Mouse (Mus musculus) embryonic facial prominence, embryonic 10.5 days (tissue): ENCODE measurements around the gene Htra2. TPM values are rescaled to one million over a fixed set of nuclear protein-coding genes. Genes with fewer than 3 reads are reported as not detected.

Source experiments
- DNase-seq: peaks from one replicate; pipeline ENCODE4 v3.0.0-alpha.2; 2017; ENCODE audit warnings: low spot score
- H3K27ac ChIP-seq: fragments of 300-500 bp; sonication (generic); replicated peaks from 2 replicates; pipeline ENCODE4 v1.5.1; 2016; ENCODE audit warnings: mild to moderate bottlenecking
- H3K27me3 ChIP-seq: fragments of 300-500 bp; sonication (generic); replicated peaks from 2 replicates; pipeline ENCODE4 v1.6.1; 2016; ENCODE audit warnings: low read depth, mild to moderate bottlenecking; ENCODE audit not compliant: poor library complexity, severe bottlenecking
- H3K36me3 ChIP-seq: fragments of 300-500 bp; sonication (generic); replicated peaks from 2 replicates; pipeline ENCODE4 v1.6.1; 2016; ENCODE audit warnings: mild to moderate bottlenecking, moderate library complexity
- H3K4me1 ChIP-seq: fragments of 300-500 bp; sonication (generic); 2 replicates; pipeline ENCODE4 v1.6.1; 2016
- H3K4me3 ChIP-seq: fragments of 300-500 bp; sonication (generic); 2 replicates; pipeline ENCODE4 v1.5.1; 2016; ENCODE audit warnings: mild to moderate bottlenecking, moderate library complexity
- H3K9me3 ChIP-seq: fragments of 300-500 bp; sonication (generic); 2 replicates; pipeline ENCODE4 v1.6.1; 2016; ENCODE audit warnings: mild to moderate bottlenecking
- WGBS: fragments of 180-500 bp; shearing (Covaris S2); methylation state at CpG from one replicate; pipeline ENCODE4 v1.1.7; 2016; 5-methylcytosine and 5-hydroxymethylcytosine counted together
- polyA plus RNA-seq: library from polyadenylated mRNA; unstranded; fragments of >200 nt; fragmentation: Nextera tagmentation; extraction: Ambion mirVana; gene quantifications from 2 replicates; pipeline ENCODE4 v1.2.1, GENCODE M21; 2016

Htra2 gene
- polyA plus RNA-seq, 1 experiment from 2014 or later, result 83.5 TPM

DNA sequence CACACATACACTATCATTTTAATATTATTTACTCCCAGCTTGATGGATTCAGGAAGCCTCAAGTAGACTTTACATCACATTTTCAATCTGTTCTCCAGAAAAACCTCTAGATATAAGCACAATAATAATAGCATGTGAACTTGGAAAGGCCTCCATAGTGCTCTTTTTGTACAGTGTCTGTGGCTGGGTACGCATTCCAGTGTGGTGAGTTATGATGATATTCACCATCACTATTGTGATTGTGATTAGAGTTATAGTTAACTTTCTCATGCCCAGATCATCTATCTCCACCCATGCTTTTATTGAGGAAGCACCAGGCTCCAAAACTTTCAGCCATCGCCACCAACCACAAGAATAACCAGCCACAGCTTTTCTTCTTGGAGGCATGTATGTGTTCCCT is 31.3 kb downstream of the Htra2 start:
- Histone ChIP-seq H3K4me1 (peaks cover 12% of the 10 kb centered on the region), H3K4me3 (no peak overlapping the region), H3K36me3 (no peaks in the 10 kb centered on the region), H3K27ac (no peak overlapping the region), H3K27me3 (peaks cover 31% of the 10 kb centered on the region), H3K9me3 (no peaks in the 10 kb centered on the region)
- WGBS, result 95% methylated on average over 2 of the region's 2 CpGs
- no peak for DNase-seq

DNA sequence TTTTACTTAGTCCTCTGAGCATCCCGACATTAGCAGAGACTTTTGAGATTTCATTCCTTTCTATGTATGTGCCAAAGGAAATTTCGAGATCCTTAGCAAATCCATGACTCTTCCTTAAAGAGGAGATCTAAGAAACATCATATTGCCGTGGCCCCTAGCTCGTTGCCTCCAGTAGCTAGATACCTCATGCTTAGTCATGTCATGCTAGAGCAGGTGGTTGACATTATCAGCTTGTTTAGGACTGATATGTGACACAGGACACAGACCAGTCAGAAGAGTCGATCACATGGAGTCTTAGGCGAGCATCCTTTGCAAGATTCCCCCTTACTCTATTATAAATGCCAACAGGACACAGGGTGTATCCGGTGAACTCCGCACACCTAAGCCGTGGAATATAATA is 32.1 kb downstream of the Htra2 start:
- H3K27ac ChIP-seq, result no peak overlapping the region
- H3K4me1 ChIP-seq, result peaks cover 8% of the 10 kb centered on the region
- peaks cover 23% of the 10 kb centered on the region for H3K27me3 ChIP-seq
- no peak overlapping the region for H3K4me3 ChIP-seq
- no peaks in the 10 kb centered on the region for H3K36me3 ChIP-seq
- H3K9me3 ChIP-seq, result 0 out of 2 replicates have a peak, but pooled peaks cover 2% of the 10 kb centered on the region
- no peak for DNase-seq
- 89% methylated on average over 9 of the region's 9 CpGs for whole genome bisulfite sequencing

DNA sequence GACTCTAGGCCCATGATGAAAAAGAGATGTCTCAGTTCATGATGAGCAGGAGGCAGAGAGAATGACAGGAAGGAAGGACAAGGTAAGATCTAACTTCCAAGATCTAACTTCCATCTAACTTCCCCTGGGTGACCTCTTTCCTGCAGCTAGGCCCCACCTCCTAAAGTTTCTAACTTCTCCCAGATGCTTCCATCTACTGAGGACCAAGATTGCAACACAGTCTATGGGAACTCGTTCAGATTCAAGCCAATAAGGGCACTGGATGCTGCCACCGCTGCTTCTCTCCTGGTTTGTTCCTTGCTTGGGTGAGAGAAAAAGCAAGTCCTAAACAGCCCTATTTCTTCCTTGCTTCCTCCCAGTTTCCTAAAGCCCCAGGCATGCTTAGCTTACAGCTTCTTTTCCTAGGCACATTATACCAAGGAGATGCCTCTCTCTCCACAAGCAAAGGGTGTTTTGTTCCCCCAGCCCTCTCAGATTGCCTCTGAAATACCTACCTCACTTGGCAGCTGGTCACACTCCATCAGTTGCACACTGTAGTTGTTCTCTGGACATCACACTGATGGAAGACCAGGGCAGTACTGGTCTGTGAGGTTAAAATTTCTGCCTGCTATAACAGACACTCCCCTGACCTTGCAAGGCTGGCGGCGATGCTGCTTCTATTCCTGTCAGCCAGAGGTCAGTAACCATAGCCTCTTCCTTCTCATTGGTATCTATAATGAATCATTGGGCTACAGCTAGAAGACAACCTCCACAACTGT is 34.1 kb downstream of the Htra2 start:
- 82% methylated on average over 4 of the region's 4 CpGs for WGBS
- no peak for DNase-seq

DNA sequence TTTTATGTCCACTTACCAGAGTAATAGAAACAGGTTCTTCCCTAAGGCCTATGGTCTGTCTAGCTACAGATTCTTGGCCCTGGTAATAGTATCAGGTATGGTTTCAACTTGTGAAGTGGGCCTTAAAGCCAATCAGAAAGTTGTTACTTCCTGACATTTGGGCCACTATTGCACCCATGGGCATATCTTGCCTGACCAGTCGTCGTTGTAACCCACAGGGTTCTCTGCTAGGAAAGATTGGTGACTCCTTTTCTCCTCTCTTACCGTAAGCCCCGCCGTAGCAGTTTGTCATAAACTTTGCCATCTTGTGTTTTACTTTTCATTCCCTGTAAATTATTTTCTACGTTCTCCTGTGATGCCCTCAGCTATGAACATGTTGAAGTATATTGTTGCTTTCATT is 35.0 kb downstream of the Htra2 start:
- no peak for DNase-seq
- H3K27ac ChIP-seq, result no peak overlapping the region
- 90% methylated on average over 6 of the region's 6 CpGs for WGBS
- no peaks in the 10 kb centered on the region for H3K4me1 ChIP-seq
- no peaks in the 10 kb centered on the region for H3K36me3 ChIP-seq
- H3K4me3 ChIP-seq, result no peak overlapping the region
- 0 out of 2 replicates have a peak, but pooled peaks cover 5% of the 10 kb centered on the region for H3K27me3 ChIP-seq
- H3K9me3 ChIP-seq, result 0 out of 2 replicates have a peak, but pooled peaks cover 2% of the 10 kb centered on the region

More for the DNA sequence above, 34.1 kb downstream of the Htra2 start:
- no peaks in the 10 kb centered on the region for H3K4me1 ChIP-seq
- 0 out of 2 replicates have a peak, but pooled peaks cover 6% of the 10 kb centered on the region for H3K27me3 ChIP-seq
- no peak overlapping the region for H3K4me3 ChIP-seq
- H3K27ac ChIP-seq, result no peak overlapping the region
- H3K36me3 ChIP-seq, result no peaks in the 10 kb centered on the region
- H3K9me3 ChIP-seq, result 0 out of 2 replicates have a peak, but pooled peaks cover 2% of the 10 kb centered on the region

DNA sequence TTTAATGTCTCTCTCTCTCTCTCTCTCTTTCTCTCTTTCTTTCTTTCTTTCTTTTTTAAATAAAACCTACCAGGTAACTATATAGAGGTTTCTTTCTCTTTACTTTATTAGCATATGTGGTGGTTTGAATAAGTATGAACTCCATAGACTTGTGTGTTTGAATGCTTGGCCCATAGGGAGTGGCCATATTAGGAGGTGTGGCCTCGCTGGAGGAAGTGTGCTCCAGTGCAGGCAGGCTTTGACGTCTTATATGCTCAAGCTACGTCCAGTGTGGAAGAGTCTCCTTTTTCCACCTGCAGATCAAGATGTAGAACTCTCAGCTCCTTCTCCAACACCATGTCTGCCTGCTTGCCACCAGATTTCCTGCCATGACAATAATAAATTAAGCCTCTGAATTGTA is 36.0 kb downstream of the Htra2 start:
- 0 out of 2 replicates have a peak, but pooled peaks cover 2% of the 10 kb centered on the region for H3K9me3 ChIP-seq
- H3K27ac ChIP-seq, result no peak overlapping the region
- no peak overlapping the region for H3K4me3 ChIP-seq
- 0 out of 2 replicates have a peak, but pooled peaks cover 5% of the 10 kb centered on the region for H3K27me3 ChIP-seq
- DNase-seq, result no peak
- WGBS, result 71% methylated on average over 3 of the region's 3 CpGs
- H3K4me1 ChIP-seq, result no peaks in the 10 kb centered on the region
- H3K36me3 ChIP-seq, result no peaks in the 10 kb centered on the region

DNA sequence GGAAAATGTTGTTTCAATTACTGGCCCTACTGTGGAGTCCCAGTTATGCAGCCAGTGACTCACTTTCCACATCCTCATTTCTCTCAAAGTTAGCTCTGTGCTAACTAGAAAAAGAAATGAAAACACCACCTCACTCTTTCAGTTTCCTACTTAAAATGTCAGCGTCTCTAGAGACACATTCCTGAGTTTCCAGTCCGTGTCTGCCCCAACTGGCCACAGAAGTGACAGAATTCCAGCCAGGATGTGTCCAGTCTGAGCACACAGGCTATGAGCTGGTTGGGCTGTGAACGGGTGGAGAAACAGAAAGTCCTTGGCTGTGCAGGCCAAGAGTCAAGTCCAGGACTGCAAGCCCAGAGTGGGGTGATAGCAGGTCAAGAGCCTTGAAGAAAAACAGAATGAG is 37.9 kb downstream of the Htra2 start:
- no peak overlapping the region for H3K27ac ChIP-seq
- H3K9me3 ChIP-seq, result 0 out of 2 replicates have a peak, but pooled peaks cover 2% of the 10 kb centered on the region
- peaks cover 8% of the 10 kb centered on the region; the same call in 1 of the 2 replicates for H3K4me1 ChIP-seq
- no peak for DNase-seq
- 56% methylated on average over 3 of the region's 3 CpGs for WGBS
- H3K4me3 ChIP-seq, result no peak overlapping the region
- H3K36me3 ChIP-seq, result no peaks in the 10 kb centered on the region
- 0 out of 2 replicates have a peak, but pooled peaks cover 5% of the 10 kb centered on the region for H3K27me3 ChIP-seq

DNA sequence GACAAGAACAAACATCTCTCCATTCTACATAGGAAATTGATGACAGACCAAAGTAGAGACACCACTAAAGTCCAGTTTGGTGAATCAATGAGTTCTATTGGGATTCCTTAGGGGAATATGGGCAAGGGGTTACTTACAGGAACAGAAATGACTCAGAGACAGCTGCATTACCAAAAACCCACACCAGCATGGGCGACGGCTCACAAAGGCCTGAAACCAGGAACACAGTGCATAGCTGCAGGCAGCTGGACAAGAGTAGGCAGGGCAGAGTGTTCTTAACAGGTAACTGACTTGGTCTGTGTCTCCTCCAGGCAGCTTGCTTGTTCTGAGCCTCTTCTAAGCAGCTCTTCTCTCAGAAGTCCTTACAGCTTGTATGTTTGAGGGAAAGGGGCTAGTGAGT is 39.3 kb downstream of the Htra2 start:
- Histone ChIP-seq H3K9me3 (0 out of 2 replicates have a peak, but pooled peaks cover 2% of the 10 kb centered on the region), H3K27ac (no peak overlapping the region), H3K27me3 (no peaks in the 10 kb centered on the region), H3K36me3 (no peaks in the 10 kb centered on the region), H3K4me3 (no peak overlapping the region), H3K4me1 (peaks cover 8% of the 10 kb centered on the region; the same call in 1 of the 2 replicates)
- no peak for DNase-seq
- WGBS, result 89% methylated on average over 2 of the region's 2 CpGs

DNA sequence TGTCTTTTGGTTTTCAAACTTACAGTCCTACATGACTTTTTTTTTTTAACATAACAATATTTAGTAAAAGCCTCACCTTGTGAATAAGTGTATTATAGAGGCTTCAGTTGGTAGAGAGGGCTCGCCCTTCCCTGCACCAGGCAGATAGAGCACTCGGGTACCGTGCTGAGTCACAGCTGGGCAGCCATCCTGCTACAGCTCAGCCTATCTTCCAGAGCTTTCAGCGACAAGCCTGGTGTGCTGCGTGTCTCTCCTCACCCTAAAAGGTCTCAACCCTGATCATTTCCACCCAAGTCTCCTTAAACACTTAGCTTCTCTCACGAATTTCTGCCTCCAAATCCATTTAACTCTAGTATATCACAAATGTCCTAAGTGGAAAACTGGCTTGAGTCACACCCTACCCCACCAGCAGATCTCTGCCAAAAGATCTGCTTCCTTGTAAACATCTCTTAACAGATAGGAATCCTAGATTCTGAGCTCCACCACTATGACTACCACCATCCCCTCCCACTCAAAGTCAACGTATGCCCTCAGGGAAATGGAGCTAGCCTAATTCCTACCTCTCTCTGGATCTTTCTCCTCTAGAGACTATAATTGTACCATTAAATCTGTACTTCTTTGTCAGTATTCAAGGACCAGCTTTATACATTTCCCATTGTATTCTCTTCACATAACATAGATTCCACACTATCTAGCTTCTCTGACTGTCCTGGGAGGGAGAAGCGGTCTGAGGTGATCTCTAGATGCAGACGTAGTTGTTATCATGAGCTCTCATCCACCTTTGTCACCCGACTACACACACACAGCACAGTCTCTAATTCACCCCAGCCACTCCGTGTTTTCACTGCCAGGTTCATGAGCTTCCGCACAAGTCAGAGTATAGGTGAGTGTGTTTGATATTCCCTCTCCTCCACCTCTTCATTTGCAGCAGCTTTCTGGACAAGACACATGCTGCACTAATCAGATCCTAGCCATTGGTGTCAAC is 40.3 kb downstream of the Htra2 start:
- Histone ChIP-seq H3K4me3 (no peak overlapping the region), H3K9me3 (0 out of 2 replicates have a peak, but pooled peaks cover 2% of the 10 kb centered on the region), H3K4me1 (peaks cover 16% of the 10 kb centered on the region; the same call in 1 of the 2 replicates), H3K27ac (no peak overlapping the region), H3K27me3 (no peaks in the 10 kb centered on the region), H3K36me3 (no peaks in the 10 kb centered on the region)
- 76% methylated on average over 12 of the region's 12 CpGs for WGBS
- no peak for DNase-seq

DNA sequence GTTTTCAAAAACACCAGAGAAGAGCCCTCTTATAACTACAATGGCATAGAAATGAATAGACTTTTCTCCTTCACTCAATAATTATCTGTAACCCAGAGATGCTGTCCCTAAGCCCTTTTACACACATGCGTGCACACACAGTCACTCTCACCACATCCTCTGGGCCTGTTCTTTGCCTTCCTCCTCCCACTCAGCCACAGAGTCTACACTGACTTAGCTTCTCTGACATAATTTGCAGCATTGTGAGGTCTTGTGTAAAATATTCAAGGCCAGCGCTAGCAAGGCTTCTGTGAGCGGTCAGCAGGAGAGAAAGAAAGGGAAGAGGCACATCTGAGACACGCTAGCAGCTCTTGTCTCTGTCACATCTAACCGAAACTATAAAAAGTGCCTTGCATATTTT is 41.6 kb downstream of the Htra2 start:
- DNase-seq, result no peak
- Histone ChIP-seq H3K27me3 (no peaks in the 10 kb centered on the region), H3K36me3 (no peaks in the 10 kb centered on the region), H3K27ac (no peak overlapping the region), H3K4me3 (no peak overlapping the region), H3K9me3 (0 out of 2 replicates have a peak, but pooled peaks cover 1% of the 10 kb centered on the region), H3K4me1 (peaks cover 17% of the 10 kb centered on the region; the same call in 1 of the 2 replicates)
- 85% methylated on average over 5 of the region's 5 CpGs for WGBS

DNA sequence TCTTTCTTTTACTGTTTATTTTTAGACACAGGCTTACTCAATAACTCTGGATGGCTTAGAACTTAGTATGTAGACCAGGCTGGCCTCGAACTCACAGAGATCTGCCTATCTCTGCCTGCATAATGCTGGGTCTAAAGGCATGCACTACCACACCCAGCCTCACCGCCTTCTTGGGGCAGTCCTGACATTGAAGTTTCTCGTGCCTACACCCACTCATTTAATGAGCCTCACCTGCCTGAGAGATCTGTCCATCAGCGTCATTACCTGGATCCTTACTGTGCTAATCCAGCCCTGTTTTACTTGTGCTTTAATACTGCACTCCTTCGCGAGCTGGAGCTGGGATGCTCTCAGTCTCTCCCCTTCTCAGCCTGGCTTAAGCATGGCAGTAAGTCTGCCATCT is 43.3 kb downstream of the Htra2 start:
- 82% methylated on average over 6 of the region's 6 CpGs for WGBS
- H3K36me3 ChIP-seq, result no peaks in the 10 kb centered on the region
- H3K27ac ChIP-seq, result no peak overlapping the region
- no peak for DNase-seq
- no peak overlapping the region for H3K4me3 ChIP-seq
- no peaks in the 10 kb centered on the region for H3K27me3 ChIP-seq
- peaks cover 17% of the 10 kb centered on the region; the same call in 1 of the 2 replicates for H3K4me1 ChIP-seq
- no peaks in the 10 kb centered on the region for H3K9me3 ChIP-seq

DNA sequence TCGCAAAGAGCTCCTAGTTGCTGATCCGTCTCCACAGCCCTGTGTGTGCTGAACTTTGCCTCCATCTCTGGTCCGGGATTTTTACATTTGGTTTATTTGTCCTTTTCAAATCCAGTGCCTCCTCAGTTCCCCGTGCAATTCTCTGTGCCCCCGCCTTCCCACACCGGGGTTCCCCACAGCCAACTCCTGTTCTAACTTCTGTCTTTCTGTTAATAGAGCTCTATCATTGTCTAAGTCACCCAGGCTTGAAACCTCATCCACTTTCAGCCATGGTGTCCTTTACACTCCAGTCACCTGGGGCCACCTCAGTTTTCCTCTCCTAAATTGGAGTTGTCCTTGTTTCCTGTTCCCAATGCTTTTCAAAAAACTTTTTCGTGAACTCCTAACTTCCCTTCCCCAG is 43.8 kb downstream of the Htra2 start:
- Histone ChIP-seq H3K4me3 (no peak overlapping the region), H3K36me3 (no peaks in the 10 kb centered on the region), H3K9me3 (no peaks in the 10 kb centered on the region), H3K27ac (no peak overlapping the region), H3K27me3 (no peaks in the 10 kb centered on the region), H3K4me1 (peaks cover 17% of the 10 kb centered on the region; the same call in 1 of the 2 replicates)
- no peak for DNase-seq
- 85% methylated on average over 7 of the region's 7 CpGs for WGBS

DNA sequence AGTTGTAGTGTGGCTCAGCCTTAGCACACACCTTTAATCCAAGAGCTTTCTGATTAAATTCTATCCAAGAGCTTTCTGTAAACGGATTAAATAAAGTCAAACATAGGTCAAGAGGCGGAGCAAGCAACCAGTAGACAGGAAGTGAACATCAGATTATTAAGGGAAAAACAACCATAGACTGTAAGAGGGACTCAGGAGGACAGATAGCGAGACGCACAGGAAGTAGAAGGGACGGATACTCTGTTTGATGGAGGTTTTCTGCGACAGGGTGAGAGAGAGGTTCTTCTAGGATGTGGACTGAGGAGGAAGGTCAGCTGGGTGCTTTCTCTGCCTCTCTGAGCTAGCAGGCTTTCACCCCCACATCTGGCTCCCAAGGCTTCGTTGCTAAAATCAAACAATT is 45.1 kb downstream of the Htra2 start:
- Histone ChIP-seq H3K27ac (no peak overlapping the region), H3K4me3 (no peak overlapping the region), H3K4me1 (peaks cover 22% of the 10 kb centered on the region), H3K27me3 (no peaks in the 10 kb centered on the region), H3K9me3 (no peaks in the 10 kb centered on the region), H3K36me3 (no peaks in the 10 kb centered on the region)
- DNase-seq, result no peak
- WGBS, result 68% methylated on average over 7 of the region's 7 CpGs
